ENCODE assay signal across 16 mouse cellular contexts in the genomic region with DNA sequence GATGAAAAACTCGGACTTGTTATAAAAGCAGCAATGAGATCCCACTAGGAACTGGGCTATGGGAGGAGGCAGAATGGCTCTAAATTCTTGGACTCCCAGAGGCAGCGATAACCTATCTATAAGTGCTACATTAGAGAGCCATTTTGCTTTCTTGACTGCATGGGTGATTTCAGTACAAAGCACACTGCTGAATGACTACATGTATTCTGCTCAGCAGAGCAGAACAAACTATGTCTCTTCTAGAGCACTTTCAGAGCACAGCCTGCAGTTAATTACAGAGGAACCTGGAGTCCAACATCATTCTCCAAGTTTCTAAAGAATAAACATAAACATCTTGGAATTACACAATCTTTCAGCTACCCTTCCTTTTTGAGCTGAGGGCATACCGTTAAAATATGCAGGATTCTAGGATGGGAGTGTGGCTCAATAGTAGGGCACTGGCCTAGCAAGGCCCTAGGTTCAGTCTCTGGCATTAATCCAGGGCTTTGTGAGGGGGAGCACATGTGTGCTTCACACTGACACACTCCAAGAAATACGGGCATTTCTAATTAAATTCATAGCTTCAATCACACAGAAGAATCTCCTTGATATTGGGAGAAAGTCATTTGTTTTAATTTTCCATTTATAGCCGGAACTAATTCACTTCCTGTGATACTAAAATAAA. TPM values are rescaled to one million over a fixed set of nuclear protein-coding genes. Genes with fewer than 3 reads are reported as not detected.
DNase-seq lines count a peak whose midpoint lies in the region; ATAC-seq and TF ChIP-seq lines count a peak whose summit lies in the region.
"Had no signal": no experiment of that assay in that cellular context is flagged by ENCODE, and none has a peak within 500 bp of the region (broad histone marks: within the 10 kb centered on the region; RNA-seq: fewer than 3 reads in every experiment).

No protein-coding gene starts in this region.

- TF ChIP-seq EP300 in stomach, postnatal 0 days (optimal IDR thresholded peaks at IDR 0.05) = no peak

- DNase-seq in cerebellum, postnatal 10 days = peak; percentile 18 to 28
- DNase-seq in cerebellum, postnatal 4 days (ENCODE audit: low spot score in 2 of 2) = no peak
- DNase-seq in lung, embryonic 14.5 days = peak; percentile 20
- no peak for DNase-seq in lung, postnatal 14 days
- DNase-seq in layer of hippocampus, postnatal 14 days (ENCODE audit: low spot score in 2 of 2) = no peak
- DNase-seq in stomach, postnatal 0 days (ENCODE audit: low spot score) = no peak
- DNase-seq: adrenal gland, postnatal 10 days; gastrocnemius, postnatal 10 days; kidney, postnatal 25 days; lung, postnatal 4 days had no signal

- peaks cover 34% of the 10 kb centered on the region for H3K36me3 ChIP-seq in lung, embryonic 14.5 days (ENCODE audit: insufficient read depth)
- peaks cover 29% of the 10 kb centered on the region for H3K36me3 ChIP-seq in forebrain, embryonic 13.5 days (ENCODE audit: poor library complexity, severe bottlenecking)
- H3K36me3 ChIP-seq in midbrain, embryonic 16.5 days (ENCODE audit: control insufficient read depth, insufficient read depth, low read length) = no peaks in the 10 kb centered on the region; the same call in 1 of the 2 replicates
- H3K36me3 ChIP-seq in stomach, postnatal 0 days (ENCODE audit: control insufficient read depth, insufficient read depth, low read length) = peaks cover 6% of the 10 kb centered on the region; the same call in 1 of the 2 replicates

- 62% methylated on average over 5 of the region's 5 CpGs for WGBS in lung, embryonic 14.5 days
- WGBS in forebrain, embryonic 13.5 days = 38% methylated on average over 5 of the region's 5 CpGs
- WGBS in midbrain, embryonic 16.5 days = 53% methylated on average over 5 of the region's 5 CpGs
- 82% methylated on average over 5 of the region's 5 CpGs for WGBS in stomach, postnatal 0 days

- H3K9ac ChIP-seq in lung, embryonic 14.5 days = no peak overlapping the region
- H3K9ac ChIP-seq in forebrain, embryonic 13.5 days = no peak overlapping the region
- no peak overlapping the region for H3K9ac ChIP-seq in midbrain, embryonic 16.5 days (ENCODE audit: low read depth, low read length)
- no peak overlapping the region for H3K9ac ChIP-seq in stomach, postnatal 0 days (ENCODE audit: low read length)
- H3K9ac ChIP-seq: heart, embryonic 12.5 days had no signal

- no peaks in the 10 kb centered on the region for H3K27me3 ChIP-seq in lung, embryonic 14.5 days (ENCODE audit: insufficient read depth, low read length)
- H3K27me3 ChIP-seq in forebrain, embryonic 13.5 days = no peaks in the 10 kb centered on the region
- H3K27me3 ChIP-seq in midbrain, embryonic 16.5 days (ENCODE audit: control insufficient read depth, insufficient read depth, low read depth, low read length) = no peaks in the 10 kb centered on the region
- H3K27me3 ChIP-seq in stomach, postnatal 0 days (ENCODE audit: control insufficient read depth, insufficient read depth, low read length) = no peaks in the 10 kb centered on the region
- H3K27me3 ChIP-seq: heart, embryonic 12.5 days had no signal

- H3K9me3 ChIP-seq in lung, embryonic 14.5 days (ENCODE audit: low read depth, low read length) = no peaks in the 10 kb centered on the region
- no peaks in the 10 kb centered on the region for H3K9me3 ChIP-seq in forebrain, embryonic 13.5 days (replicated peaks)
- H3K9me3 ChIP-seq in midbrain, embryonic 16.5 days (replicated peaks; ENCODE audit: control insufficient read depth, low read length, poor library complexity, severe bottlenecking) = no peaks in the 10 kb centered on the region
- H3K9me3 ChIP-seq in stomach, postnatal 0 days (ENCODE audit: control insufficient read depth, low read length) = no peaks in the 10 kb centered on the region
- H3K9me3 ChIP-seq: heart, embryonic 12.5 days had no signal

- H3K4me3 ChIP-seq in lung, embryonic 14.5 days (ENCODE audit: low read depth, low read length) = no peak overlapping the region
- H3K4me3 ChIP-seq in forebrain, embryonic 13.5 days = no peak overlapping the region
- no peak overlapping the region for H3K4me3 ChIP-seq in midbrain, embryonic 16.5 days (ENCODE audit: low read depth, low read length)
- H3K4me3 ChIP-seq in stomach, postnatal 0 days (ENCODE audit: low read depth, low read length) = no peak overlapping the region
- H3K4me3 ChIP-seq: erythroblast, embryonic 14.5 days; heart, embryonic 12.5 days; myocyte had no signal

- H3K4me2 ChIP-seq in lung, embryonic 14.5 days = no peak overlapping the region
- no peak overlapping the region for H3K4me2 ChIP-seq in forebrain, embryonic 13.5 days
- no peak overlapping the region for H3K4me2 ChIP-seq in midbrain, embryonic 16.5 days (ENCODE audit: low read length)
- H3K4me2 ChIP-seq in stomach, postnatal 0 days (replicated peaks; ENCODE audit: low read depth) = no peak overlapping the region
- H3K4me2 ChIP-seq: heart, embryonic 12.5 days; liver, embryonic 11.5 days had no signal

- H3K4me1 ChIP-seq in lung, embryonic 14.5 days (ENCODE audit: insufficient read depth) = no peaks in the 10 kb centered on the region
- peaks cover 47% of the 10 kb centered on the region for H3K4me1 ChIP-seq in forebrain, embryonic 13.5 days
- no peaks in the 10 kb centered on the region; the same call in 1 of the 2 replicates for H3K4me1 ChIP-seq in midbrain, embryonic 16.5 days (ENCODE audit: control insufficient read depth, insufficient read depth, low read length)
- H3K4me1 ChIP-seq in stomach, postnatal 0 days (replicated peaks; ENCODE audit: control insufficient read depth, insufficient read depth) = no peaks in the 10 kb centered on the region

- no peak for ATAC-seq in lung, embryonic 14.5 days (ENCODE audit: insufficient read depth)
- peak; percentile 68; the same call in 1 of the 2 replicates for ATAC-seq in forebrain, embryonic 13.5 days
- ATAC-seq in midbrain, embryonic 16.5 days = no peak
- no peak for ATAC-seq in stomach, postnatal 0 days (ENCODE audit: low FRiP score, low TSS enrichment)

- TF ChIP-seq CTCF in lung, embryonic 14.5 days (IDR thresholded peaks at IDR 0.05; ENCODE audit: low read depth) = no peak
- no peak for TF ChIP-seq CTCF in stomach, postnatal 0 days (IDR thresholded peaks at IDR 0.05; ENCODE audit: low read depth)

- no peak overlapping the region for H3K27ac ChIP-seq in lung, embryonic 14.5 days (ENCODE audit: low read depth)
- H3K27ac ChIP-seq in forebrain, embryonic 13.5 days = peak overlapping the region; percentile 16
- H3K27ac ChIP-seq in midbrain, embryonic 16.5 days (ENCODE audit: low read length) = 0 out of 2 replicates have a peak overlapping the region, but pooled peaks have one; percentile 6
- H3K27ac ChIP-seq in stomach, postnatal 0 days (replicated peaks) = no peak overlapping the region

RNA-seq across cellular contexts. Expression of a gene that starts 26.7 kb away (rescaled TPM):
- 3.6 and 4.0 TPM in 2 replicates for polyA plus RNA-seq in lung, embryonic 14.5 days (2014; fragmentation: Nextera tagmentation; extraction: Ambion mirVana)
- 1.4 and 2.9 TPM in 2 replicates for polyA plus RNA-seq in forebrain, embryonic 13.5 days (2015; fragmentation: Nextera tagmentation; extraction: Ambion mirVana)
- 2.6 and 3.0 TPM in 2 replicates for polyA plus RNA-seq in midbrain, embryonic 16.5 days (2015; fragmentation: Nextera tagmentation; extraction: Ambion mirVana)
- total RNA-seq in layer of hippocampus, postnatal 14 days (2021) = 1 to 10 TPM; 5.2 to 5.3 TPM
- 3.0 and 3.2 TPM in 2 replicates for polyA plus RNA-seq in stomach, postnatal 0 days (2015; fragmentation: Nextera tagmentation; extraction: Ambion mirVana)
- polyA plus RNA-seq: erythroblast, embryonic 14.5 days had no signal

RNA-seq across cellular contexts. Expression of a gene that starts 58.3 kb away (rescaled TPM):
- 29.9 and 35.0 TPM in 2 replicates for polyA plus RNA-seq in lung, embryonic 14.5 days (2014; fragmentation: Nextera tagmentation; extraction: Ambion mirVana)
- 41.0 and 43.8 TPM in 2 replicates for polyA plus RNA-seq in forebrain, embryonic 13.5 days (2015; fragmentation: Nextera tagmentation; extraction: Ambion mirVana)
- polyA plus RNA-seq in midbrain, embryonic 16.5 days (2015; fragmentation: Nextera tagmentation; extraction: Ambion mirVana) = 29.4 and 30.7 TPM in 2 replicates
- 10 to 100 TPM; 31.6 to 33.7 TPM for total RNA-seq in layer of hippocampus, postnatal 14 days (2021)
- polyA plus RNA-seq in stomach, postnatal 0 days (2015; fragmentation: Nextera tagmentation; extraction: Ambion mirVana) = 9.2 and 9.4 TPM in 2 replicates

Comparison
In these comparisons a context has a peak if more than half of its experiments do, and no peak if none do; other contexts are left out.
1. DNase-seq: peak in cerebellum, postnatal 10 days (2 of 2) and lung, embryonic 14.5 days (single experiment); none in cerebellum, postnatal 4 days (0 of 2), lung, postnatal 14 days (single experiment), layer of hippocampus, postnatal 14 days (0 of 2) and stomach, postnatal 0 days (single experiment).
2. H3K27ac ChIP-seq: peak in forebrain, embryonic 13.5 days (single experiment) and midbrain, embryonic 16.5 days (single experiment); none in lung, embryonic 14.5 days (single experiment) and stomach, postnatal 0 days (single experiment).